Mouse (Mus musculus) cerebellum, adult 18-20 months (tissue): ENCODE measurements around the gene Syp.

ENCODE experiments used
- DNase-seq, 2 experiments: peaks; one replicate each; pipeline ENCODE4 v3.0.0; 2021

Syp gene

GRCm38 (mm10) chrX:7638401-7639091 lies at the start of gene Syp:
Gene Syp (plus strand): TSS chrX:7638471.
- peak; percentile 90 to 94 for DNase-seq

- no peak for DNase-seq
Observed at GRCm38 (mm10) chrX:7595371-7595770, 42.9 kb upstream of the Syp start.

- no peak for DNase-seq
Observed at GRCm38 (mm10) chrX:7604004-7604403, 34.3 kb upstream of the Syp start.

GRCm38 (mm10) chrX:7604879-7605574 lies 33.2 kb upstream of the Syp start, which contains the start of gene Ccdc22:
Gene Ccdc22 (minus strand): TSS chrX:7605517.
- peak; percentile 83 to 92 for DNase-seq

- DNase-seq = no peak
Observed at GRCm38 (mm10) chrX:7605575-7605941, 32.7 kb upstream of the Syp start.

GRCm38 (mm10) chrX:7606783-7607182 lies 31.5 kb upstream of the Syp start, which contains the start of gene Cacna1f:
Gene Cacna1f (plus strand): TSS chrX:7607083.
- no peak for DNase-seq

GRCm38 (mm10) chrX:7610035-7610434 lies 28.2 kb upstream of the Syp start:
- DNase-seq = peak; percentile 36 to 42

- peak; percentile 26 to 42 for DNase-seq
Observed at GRCm38 (mm10) chrX:7610536-7611258, 27.6 kb upstream of the Syp start.

GRCm38 (mm10) chrX:7617889-7618551 lies 20.3 kb upstream of the Syp start:
- no peak for DNase-seq

GRCm38 (mm10) chrX:7632560-7632959 lies 5.7 kb upstream of the Syp start:
- no peak for DNase-seq

GRCm38 (mm10) chrX:7635101-7635500 lies 3.2 kb upstream of the Syp start:
- DNase-seq = no peak

- peak; percentile 38 to 43 for DNase-seq
Observed at GRCm38 (mm10) chrX:7639536-7640325, 1.5 kb downstream of the Syp start.

- peak; percentile 23 to 34 for DNase-seq
Observed at GRCm38 (mm10) chrX:7640785-7641184, 2.5 kb downstream of the Syp start.

GRCm38 (mm10) chrX:7645349-7645748 lies 7.1 kb downstream of the Syp start:
- DNase-seq = peak; percentile 77 to 82

GRCm38 (mm10) chrX:7648671-7649304 lies 10.5 kb downstream of the Syp start:
- peak; percentile 54 to 63 for DNase-seq

GRCm38 (mm10) chrX:7657221-7657639 lies 19.0 kb downstream of the Syp start, which contains the start of gene Prickle3:
Gene Prickle3 (plus strand): TSS chrX:7657260.
- no peak for DNase-seq

GRCm38 (mm10) chrX:7658031-7658784 lies 19.9 kb downstream of the Syp start:
- DNase-seq = no peak

- DNase-seq = no peak
Observed at GRCm38 (mm10) chrX:7658785-7659589, 20.7 kb downstream of the Syp start.

- DNase-seq = no peak
Observed at GRCm38 (mm10) chrX:7661086-7661485, 22.8 kb downstream of the Syp start.

GRCm38 (mm10) chrX:7662936-7663335 lies 24.7 kb downstream of the Syp start:
- no peak for DNase-seq
